Mouse (Mus musculus): ENCODE measurements around the gene Tmem130. TPM values are rescaled to one million over a fixed set of nuclear protein-coding genes. Genes with fewer than 3 reads are reported as not detected.

The Tmem130 gene
- polyA plus RNA-seq, 1 experiment: 178 TPM

DNA sequence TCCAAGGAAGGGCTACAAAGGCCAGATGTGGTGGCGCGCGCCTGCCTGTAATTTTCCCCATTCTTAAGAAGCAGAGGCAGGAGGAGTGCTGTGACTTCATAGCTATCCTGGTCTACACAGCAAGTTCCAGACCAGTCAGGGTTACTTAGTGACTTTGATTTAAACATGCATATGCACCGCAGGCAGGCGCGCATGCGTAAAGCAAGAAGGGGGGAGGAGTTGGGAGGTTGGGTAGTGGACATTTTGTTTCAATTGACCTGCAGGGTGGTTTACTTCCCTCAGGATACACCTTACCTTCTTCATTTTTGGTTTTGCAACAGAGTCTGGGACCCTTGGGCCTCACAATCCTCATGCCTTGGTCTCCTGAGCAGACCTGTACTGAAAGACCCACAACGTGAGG is 32.4 kb downstream of the Tmem130 start:
- 71% methylated on average over 8 of the region's 8 CpGs for WGBS
- DNase-seq: no peak
- TF ChIP-seq POLR2A (IDR thresholded peaks at IDR 0.05; ENCODE audit: borderline replicate concordance, insufficient read depth, low read length): no peak
- TF ChIP-seq CTCF (IDR thresholded peaks at IDR 0.05; ENCODE audit: borderline replicate concordance, insufficient read depth, low read depth, low read length): no peak
- H3K27ac ChIP-seq (ENCODE audit: insufficient read depth, low read length): no peak overlapping the region
- H3K27me3 ChIP-seq (ENCODE audit: control insufficient read depth, insufficient read depth, low read length): no peaks in the 10 kb centered on the region
- no peaks in the 10 kb centered on the region for H3K4me1 ChIP-seq (ENCODE audit: control insufficient read depth, insufficient read depth, low read length)
- no peak overlapping the region for H3K4me3 ChIP-seq (replicated peaks; ENCODE audit: insufficient read depth, low read depth, low read length)

GRCm38 (mm10) chr5:144728237-144728636 is 33.4 kb downstream of the Tmem130 start:
- TF ChIP-seq POLR2A (IDR thresholded peaks at IDR 0.05; ENCODE audit: borderline replicate concordance, insufficient read depth, low read length) (no peak), CTCF (IDR thresholded peaks at IDR 0.05; ENCODE audit: borderline replicate concordance, insufficient read depth, low read depth, low read length) (no peak)

GRCm38 (mm10) chr5:144727119-144727518 is 34.5 kb downstream of the Tmem130 start:
- WGBS: 4% methylated on average over 9 of the region's 9 CpGs
- no peak for TF ChIP-seq POLR2A (IDR thresholded peaks at IDR 0.05; ENCODE audit: borderline replicate concordance, insufficient read depth, low read length)
- peak; percentile 89 for TF ChIP-seq CTCF (IDR thresholded peaks at IDR 0.05; ENCODE audit: borderline replicate concordance, insufficient read depth, low read depth, low read length)

More at GRCm38 (mm10) chr5:144728237-144728636, 33.4 kb downstream of the Tmem130 start:
- 53% methylated on average over 5 of the region's 5 CpGs for WGBS
- no peaks in the 10 kb centered on the region for H3K27me3 ChIP-seq (ENCODE audit: control insufficient read depth, insufficient read depth, low read length)
- H3K27ac ChIP-seq (ENCODE audit: insufficient read depth, low read length): no peak overlapping the region
- no peaks in the 10 kb centered on the region for H3K4me1 ChIP-seq (ENCODE audit: control insufficient read depth, insufficient read depth, low read length)
- no peak overlapping the region for H3K4me3 ChIP-seq (replicated peaks; ENCODE audit: insufficient read depth, low read depth, low read length)
- no peak for DNase-seq

GRCm38 (mm10) chr5:144725554-144725953 is 36.1 kb downstream of the Tmem130 start:
- DNase-seq: no peak
- no peak overlapping the region for H3K4me3 ChIP-seq (replicated peaks; ENCODE audit: insufficient read depth, low read depth, low read length)
- H3K27me3 ChIP-seq (ENCODE audit: control insufficient read depth, insufficient read depth, low read length): no peaks in the 10 kb centered on the region
- WGBS: 77% methylated on average over 3 of the region's 3 CpGs
- TF ChIP-seq POLR2A (IDR thresholded peaks at IDR 0.05; ENCODE audit: borderline replicate concordance, insufficient read depth, low read length) (no peak), CTCF (IDR thresholded peaks at IDR 0.05; ENCODE audit: borderline replicate concordance, insufficient read depth, low read depth, low read length) (no peak)
- H3K4me1 ChIP-seq (ENCODE audit: control insufficient read depth, insufficient read depth, low read length): no peaks in the 10 kb centered on the region
- no peak overlapping the region for H3K27ac ChIP-seq (ENCODE audit: insufficient read depth, low read length)

More at GRCm38 (mm10) chr5:144727119-144727518, 34.5 kb downstream of the Tmem130 start:
- H3K4me1 ChIP-seq (ENCODE audit: control insufficient read depth, insufficient read depth, low read length): no peaks in the 10 kb centered on the region
- no peak overlapping the region for H3K4me3 ChIP-seq (replicated peaks; ENCODE audit: insufficient read depth, low read depth, low read length)
- H3K27me3 ChIP-seq (ENCODE audit: control insufficient read depth, insufficient read depth, low read length): no peaks in the 10 kb centered on the region
- no peak overlapping the region for H3K27ac ChIP-seq (ENCODE audit: insufficient read depth, low read length)
- peak; percentile 58 to 81 for DNase-seq

DNA sequence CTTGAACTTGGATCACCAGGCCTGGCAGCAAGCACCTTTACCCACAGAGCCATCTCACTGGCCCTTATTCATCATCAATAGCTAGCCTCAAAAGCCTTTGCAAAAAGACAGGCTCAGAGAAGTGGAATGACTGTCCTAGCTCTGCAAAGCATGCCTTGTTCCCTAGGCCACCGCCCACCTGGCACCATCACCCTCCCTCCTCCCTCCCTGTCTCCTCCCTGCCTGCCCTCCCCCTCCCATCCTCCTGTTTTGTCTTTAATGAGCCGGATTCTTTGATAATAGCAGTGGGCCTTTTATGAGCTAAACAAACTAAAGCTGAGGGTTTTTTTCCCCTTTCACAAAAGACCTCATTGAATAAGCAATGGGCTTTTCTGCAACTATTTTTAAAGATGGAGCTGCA is 36.7 kb downstream of the Tmem130 start:
- 70% methylated on average over 2 of the region's 2 CpGs for WGBS
- TF ChIP-seq POLR2A (IDR thresholded peaks at IDR 0.05; ENCODE audit: borderline replicate concordance, insufficient read depth, low read length): no peak
- TF ChIP-seq CTCF (IDR thresholded peaks at IDR 0.05; ENCODE audit: borderline replicate concordance, insufficient read depth, low read depth, low read length): no peak
- H3K27me3 ChIP-seq (ENCODE audit: control insufficient read depth, insufficient read depth, low read length): no peaks in the 10 kb centered on the region
- no peak overlapping the region for H3K27ac ChIP-seq (ENCODE audit: insufficient read depth, low read length)
- H3K4me1 ChIP-seq (ENCODE audit: control insufficient read depth, insufficient read depth, low read length): peaks cover 5% of the 10 kb centered on the region
- H3K4me3 ChIP-seq (replicated peaks; ENCODE audit: insufficient read depth, low read depth, low read length): no peak overlapping the region
- DNase-seq: no peak

GRCm38 (mm10) chr5:144720281-144720680 is 41.3 kb downstream of the Tmem130 start:
- Histone ChIP-seq H3K27me3 (ENCODE audit: control insufficient read depth, insufficient read depth, low read length) (no peaks in the 10 kb centered on the region), H3K4me3 (replicated peaks; ENCODE audit: insufficient read depth, low read depth, low read length) (no peak overlapping the region), H3K4me1 (ENCODE audit: control insufficient read depth, insufficient read depth, low read length) (peaks cover 14% of the 10 kb centered on the region), H3K27ac (ENCODE audit: insufficient read depth, low read length) (no peak overlapping the region)
- WGBS: 13% methylated on average over 4 of the region's 4 CpGs
- TF ChIP-seq POLR2A (IDR thresholded peaks at IDR 0.05; ENCODE audit: borderline replicate concordance, insufficient read depth, low read length): no peak
- no peak for TF ChIP-seq CTCF (IDR thresholded peaks at IDR 0.05; ENCODE audit: borderline replicate concordance, insufficient read depth, low read depth, low read length)
- DNase-seq: peak; percentile 39 to 42

GRCm38 (mm10) chr5:144719781-144720180 is 41.8 kb downstream of the Tmem130 start:
- peak; percentile 30 to 55 for DNase-seq
- no peak overlapping the region for H3K27ac ChIP-seq (ENCODE audit: insufficient read depth, low read length)
- no peak overlapping the region for H3K4me3 ChIP-seq (replicated peaks; ENCODE audit: insufficient read depth, low read depth, low read length)
- H3K27me3 ChIP-seq (ENCODE audit: control insufficient read depth, insufficient read depth, low read length): no peaks in the 10 kb centered on the region
- WGBS: 9% methylated on average over 6 of the region's 6 CpGs
- TF ChIP-seq POLR2A (IDR thresholded peaks at IDR 0.05; ENCODE audit: borderline replicate concordance, insufficient read depth, low read length) (no peak), CTCF (IDR thresholded peaks at IDR 0.05; ENCODE audit: borderline replicate concordance, insufficient read depth, low read depth, low read length) (no peak)
- H3K4me1 ChIP-seq (ENCODE audit: control insufficient read depth, insufficient read depth, low read length): peaks cover 14% of the 10 kb centered on the region

DNA sequence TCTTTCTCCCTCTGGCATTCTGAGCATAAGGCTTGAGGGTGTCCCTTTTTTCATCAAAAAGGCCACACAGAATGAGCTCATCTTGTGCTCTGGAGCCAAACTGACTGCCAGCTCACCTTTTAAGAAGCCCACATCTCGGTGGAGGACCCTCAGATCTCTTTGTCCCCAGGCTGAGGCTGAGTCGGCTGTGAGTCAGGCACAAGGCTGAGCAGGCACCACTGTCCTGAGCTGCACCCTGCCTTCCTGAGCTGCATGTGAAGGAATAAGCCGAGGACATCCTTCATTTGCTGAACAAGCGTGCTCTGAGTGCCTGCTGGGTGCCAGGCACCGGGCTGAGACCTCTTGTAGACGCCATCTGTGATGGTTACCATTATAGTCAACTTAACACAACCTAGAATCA is 44.4 kb downstream of the Tmem130 start:
- WGBS: 34% methylated on average over 6 of the region's 6 CpGs
- TF ChIP-seq CTCF (IDR thresholded peaks at IDR 0.05; ENCODE audit: borderline replicate concordance, insufficient read depth, low read depth, low read length) (no peak), POLR2A (IDR thresholded peaks at IDR 0.05; ENCODE audit: borderline replicate concordance, insufficient read depth, low read length) (no peak)
- Histone ChIP-seq H3K4me1 (ENCODE audit: control insufficient read depth, insufficient read depth, low read length) (peaks cover 14% of the 10 kb centered on the region), H3K4me3 (replicated peaks; ENCODE audit: insufficient read depth, low read depth, low read length) (no peak overlapping the region), H3K27me3 (ENCODE audit: control insufficient read depth, insufficient read depth, low read length) (no peaks in the 10 kb centered on the region), H3K27ac (ENCODE audit: insufficient read depth, low read length) (no peak overlapping the region)
- no peak for DNase-seq
